Mouse (Mus musculus): ENCODE results near the gene Aqp12.

Aqp12 gene

DNA sequence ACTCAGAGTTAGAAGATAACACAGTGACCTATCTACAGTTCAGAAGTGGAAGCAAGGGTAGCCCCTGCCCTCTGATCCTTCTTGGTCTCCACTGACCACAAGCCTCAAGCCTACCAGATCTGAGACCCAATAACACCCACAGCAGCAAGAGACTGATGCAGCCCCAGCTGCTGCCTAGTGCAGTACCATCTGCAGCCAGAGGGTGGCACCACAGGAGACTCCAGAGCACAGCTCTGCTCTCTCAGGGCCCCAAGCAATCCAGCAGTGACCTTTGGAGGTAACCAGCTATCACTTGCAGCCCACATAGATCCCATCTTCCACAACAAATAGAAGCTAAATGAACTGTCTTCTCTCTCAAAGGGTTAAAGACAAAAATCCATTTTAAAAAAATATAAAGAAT is 8.3 kb downstream of the Aqp12 start:
- DNase-seq (ENCODE audit: low spot score in 2 of 2): peak; percentile 80 to 82

DNA sequence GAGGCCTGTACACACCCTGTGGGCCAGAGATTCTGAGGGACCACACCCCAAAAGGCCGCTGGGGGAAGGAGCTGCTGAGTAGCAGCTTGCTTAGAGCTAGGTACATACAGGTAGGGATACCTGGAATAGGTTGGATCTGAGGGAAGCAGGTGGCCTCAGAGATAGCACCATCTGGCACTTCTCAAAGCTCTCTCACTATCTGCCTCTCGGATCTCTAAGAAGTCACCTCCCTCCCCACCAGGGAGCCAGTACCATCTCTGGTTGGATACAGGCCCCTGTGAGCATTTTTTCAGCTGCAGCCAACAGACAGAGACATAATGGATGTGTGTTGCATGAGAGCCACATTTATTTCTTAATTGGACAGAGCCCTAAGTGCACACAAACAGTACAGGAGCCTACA is 9.0 kb downstream of the Aqp12 start:
- no peak for DNase-seq (ENCODE audit: low spot score in 2 of 2)

DNA sequence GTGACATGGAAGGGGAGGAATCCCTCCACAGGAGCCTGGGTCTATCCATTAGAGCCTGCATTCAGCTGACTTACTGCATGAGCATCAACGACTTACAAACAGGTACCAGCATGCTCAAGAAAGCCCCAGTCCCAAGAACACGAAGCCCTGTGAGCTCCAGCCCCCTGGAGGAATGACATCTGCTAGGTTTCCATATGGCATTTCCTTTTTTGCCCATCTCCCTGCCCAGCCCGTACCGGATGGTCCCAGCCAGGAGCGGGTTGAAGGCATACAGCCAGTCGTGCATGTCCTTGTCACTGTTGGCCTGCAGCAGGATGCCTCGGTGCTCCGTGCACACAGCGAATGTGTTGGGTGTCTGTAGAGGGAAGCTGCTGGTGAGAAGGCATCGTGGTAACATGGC is 12.6 kb downstream of the Aqp12 start:
- no peak for DNase-seq (ENCODE audit: low spot score in 2 of 2)

DNA sequence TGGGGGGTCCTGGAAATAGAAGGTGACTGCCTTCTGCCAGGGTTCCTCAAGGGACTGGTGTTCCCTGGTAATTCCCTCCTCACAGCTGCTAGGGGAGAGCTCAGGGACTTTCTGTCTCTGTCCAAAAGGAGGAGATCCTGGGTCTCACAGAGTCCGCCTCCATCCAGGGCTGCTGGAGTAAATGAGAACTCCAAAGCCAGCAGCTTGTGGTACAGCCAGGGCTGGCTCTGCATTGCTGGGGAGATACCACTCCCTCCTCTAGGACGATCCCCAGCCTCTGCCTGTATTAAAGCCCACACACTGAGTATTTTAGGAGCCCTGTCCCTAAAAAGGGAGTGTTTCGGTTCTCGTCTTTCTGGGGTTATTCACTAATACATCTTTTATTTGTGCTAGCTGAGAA is 14.5 kb downstream of the Aqp12 start:
- no peak for DNase-seq (ENCODE audit: low spot score in 2 of 2)

DNA sequence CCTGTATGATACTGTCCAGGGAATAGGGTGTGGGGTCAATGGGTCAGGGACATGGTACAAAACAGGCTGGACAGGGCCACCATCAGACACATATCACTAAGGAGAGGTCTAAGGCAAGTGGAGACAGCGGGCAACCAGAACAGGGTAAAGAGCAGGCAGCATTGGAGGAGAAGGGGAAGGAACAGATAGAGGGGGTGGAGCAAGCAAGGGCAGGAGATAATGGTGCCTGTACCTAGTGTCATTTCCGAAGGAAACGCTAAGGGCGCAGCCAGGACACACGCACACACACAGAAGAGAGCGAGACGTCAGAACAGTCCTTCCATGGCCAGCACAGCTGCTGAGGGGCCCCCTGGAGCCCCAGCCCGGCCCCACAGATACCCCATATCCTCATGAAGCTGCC is 20.5 kb downstream of the Aqp12 start:
- no peak for DNase-seq (ENCODE audit: low spot score in 2 of 2)

DNA sequence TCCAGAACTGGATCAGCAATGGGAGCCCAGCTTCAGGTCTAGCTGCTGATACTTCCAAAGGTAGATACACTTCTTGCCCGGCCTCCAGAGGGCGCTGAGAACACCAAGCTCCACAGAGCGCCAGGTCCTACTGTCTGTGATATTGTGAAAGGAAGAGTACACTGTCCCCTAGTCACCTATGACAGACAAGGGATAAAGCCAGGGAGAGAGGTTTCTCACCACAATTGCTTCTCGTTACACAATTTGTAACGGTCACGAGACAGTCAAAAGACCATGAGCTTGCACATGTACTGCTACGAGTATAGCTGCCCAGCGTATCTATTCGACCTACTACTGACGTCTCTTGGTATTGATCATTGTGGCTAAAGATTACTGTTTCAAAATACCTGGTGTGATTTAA is 23.3 kb downstream of the Aqp12 start:
- no peak for DNase-seq (ENCODE audit: low spot score in 2 of 2)

DNA sequence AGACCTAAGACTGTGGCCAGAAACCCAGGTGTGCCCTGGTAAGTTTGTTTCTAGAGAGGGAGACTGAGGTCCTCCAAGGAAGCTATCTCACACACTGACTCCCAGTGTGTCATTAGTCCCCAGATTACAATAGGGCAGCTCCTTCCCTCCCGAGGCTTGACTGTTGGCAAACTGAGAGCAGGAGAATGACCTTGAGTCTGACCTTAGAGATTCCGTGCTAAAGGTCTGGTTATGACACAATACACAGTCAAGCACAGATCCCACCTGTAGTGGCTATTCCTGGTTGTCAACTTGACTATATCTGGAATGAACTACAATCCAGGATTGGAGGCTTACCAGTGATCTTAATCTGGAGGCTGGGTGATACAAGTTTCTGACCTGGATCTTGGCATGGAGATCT is 23.9 kb downstream of the Aqp12 start:
- no peak for DNase-seq (ENCODE audit: low spot score in 2 of 2)

DNA sequence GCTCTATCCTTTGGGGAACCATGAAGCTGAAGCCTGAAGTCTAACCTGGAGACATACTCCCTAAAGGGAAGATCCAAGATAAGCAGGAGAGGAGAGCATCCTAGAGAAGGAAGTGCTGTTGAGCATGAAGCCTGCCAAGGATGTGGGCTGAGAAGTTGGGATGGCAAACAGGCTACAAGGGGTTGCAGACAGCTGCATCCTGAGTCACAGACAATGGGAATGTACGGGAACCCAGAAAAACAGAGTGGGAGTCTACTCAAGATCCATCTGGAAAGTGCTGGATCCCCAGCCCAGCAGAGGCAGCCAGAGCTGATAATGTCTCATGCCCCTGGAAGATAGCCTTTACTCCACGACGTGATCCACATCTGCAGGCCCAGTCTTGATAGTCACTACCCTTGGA is 25.1 kb downstream of the Aqp12 start:
- no peak for DNase-seq (ENCODE audit: low spot score in 2 of 2)

DNA sequence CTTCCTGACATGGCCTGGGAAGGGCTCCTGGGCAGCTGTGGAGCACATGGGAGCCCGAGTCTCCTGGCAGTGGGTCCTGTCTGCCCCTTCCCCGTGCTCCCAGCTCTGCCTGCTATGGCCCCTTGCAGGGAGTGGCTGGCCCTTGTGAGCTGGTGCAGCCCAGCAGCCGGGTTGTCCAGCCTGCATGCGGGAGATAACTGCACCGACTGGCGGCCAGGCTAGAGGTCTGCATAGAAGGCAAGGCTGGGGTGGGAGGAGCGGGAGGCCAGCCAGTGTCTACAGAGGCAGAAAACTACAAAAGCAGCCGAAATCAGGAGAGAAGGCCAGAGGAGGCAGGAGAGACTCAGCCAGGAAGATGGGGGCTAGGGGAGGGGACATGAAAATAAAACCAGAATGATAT is 27.9 kb downstream of the Aqp12 start:
- DNase-seq (ENCODE audit: low spot score in 2 of 2): no peak

DNA sequence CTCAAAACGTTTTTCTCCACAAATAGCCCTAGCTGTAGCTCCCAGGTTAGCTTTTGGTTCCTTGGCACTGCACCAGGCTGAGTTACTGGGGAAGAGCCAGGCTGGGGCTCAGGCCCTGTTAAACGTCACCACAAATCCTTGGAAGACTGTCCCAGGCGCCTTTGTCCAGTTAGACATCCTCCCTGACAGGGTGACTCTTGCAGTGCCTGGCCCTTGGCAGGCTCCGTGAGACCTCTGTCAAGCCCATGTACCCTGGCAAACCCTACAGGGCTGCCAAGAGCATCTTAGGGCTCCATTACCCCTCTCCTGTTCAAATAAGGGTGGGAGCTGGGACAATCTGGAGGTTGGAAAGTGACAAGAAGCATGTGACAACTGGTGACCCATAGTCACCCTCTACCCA is 29.8 kb downstream of the Aqp12 start:
- DNase-seq (ENCODE audit: low spot score in 2 of 2): no peak

DNA sequence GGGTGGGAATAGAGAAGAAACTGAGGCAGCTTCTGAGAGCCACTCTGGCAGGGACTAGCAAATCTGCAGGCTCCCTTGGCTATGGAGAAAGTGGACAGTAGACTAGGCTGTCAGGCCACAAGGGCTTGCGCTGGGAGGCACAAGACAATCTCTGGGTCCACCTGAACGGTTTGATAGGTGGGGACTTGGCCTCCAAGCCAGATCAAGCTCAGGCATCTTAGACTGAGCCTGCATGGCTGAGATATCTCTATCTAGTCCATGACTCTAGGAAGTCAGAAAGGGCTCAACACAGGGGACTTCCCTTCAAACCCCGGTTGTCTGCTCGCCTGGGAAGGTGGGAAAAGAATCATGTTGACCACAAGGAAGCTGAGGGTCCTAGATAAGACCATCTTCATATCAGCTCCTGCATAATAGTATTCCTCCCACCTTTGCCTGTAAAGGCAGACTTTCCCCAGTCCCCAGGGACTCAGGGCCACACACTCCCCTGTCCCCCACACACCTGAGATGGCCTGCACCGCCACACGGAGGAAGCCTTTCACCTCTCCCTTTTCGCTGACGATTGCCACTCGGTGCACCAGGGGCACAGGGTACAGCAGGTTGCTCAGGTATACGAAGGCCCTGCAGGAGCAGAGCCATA is 40.1 kb downstream of the Aqp12 start:
- DNase-seq (ENCODE audit: low spot score in 2 of 2): no peak

DNA sequence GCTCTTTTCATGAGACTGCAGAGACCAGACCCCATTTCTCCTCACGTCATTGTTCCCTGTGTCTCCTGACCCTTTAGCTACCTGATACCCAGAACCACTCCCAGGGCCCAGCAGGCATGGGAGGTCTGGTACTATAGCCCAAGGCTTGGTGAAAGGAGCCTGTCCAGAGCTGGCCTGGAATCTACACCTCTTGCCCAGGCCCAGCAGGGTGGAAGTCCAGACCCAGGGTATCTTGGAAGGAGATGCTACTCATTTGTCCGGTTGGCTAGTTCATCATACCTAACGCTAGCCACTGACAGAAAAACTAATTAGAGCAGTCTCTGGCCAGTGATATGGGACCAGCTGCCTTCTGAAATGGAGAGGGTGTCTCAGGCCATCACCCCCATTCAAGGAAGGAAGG is 43.9 kb downstream of the Aqp12 start:
- DNase-seq (ENCODE audit: low spot score in 2 of 2): no peak

DNA sequence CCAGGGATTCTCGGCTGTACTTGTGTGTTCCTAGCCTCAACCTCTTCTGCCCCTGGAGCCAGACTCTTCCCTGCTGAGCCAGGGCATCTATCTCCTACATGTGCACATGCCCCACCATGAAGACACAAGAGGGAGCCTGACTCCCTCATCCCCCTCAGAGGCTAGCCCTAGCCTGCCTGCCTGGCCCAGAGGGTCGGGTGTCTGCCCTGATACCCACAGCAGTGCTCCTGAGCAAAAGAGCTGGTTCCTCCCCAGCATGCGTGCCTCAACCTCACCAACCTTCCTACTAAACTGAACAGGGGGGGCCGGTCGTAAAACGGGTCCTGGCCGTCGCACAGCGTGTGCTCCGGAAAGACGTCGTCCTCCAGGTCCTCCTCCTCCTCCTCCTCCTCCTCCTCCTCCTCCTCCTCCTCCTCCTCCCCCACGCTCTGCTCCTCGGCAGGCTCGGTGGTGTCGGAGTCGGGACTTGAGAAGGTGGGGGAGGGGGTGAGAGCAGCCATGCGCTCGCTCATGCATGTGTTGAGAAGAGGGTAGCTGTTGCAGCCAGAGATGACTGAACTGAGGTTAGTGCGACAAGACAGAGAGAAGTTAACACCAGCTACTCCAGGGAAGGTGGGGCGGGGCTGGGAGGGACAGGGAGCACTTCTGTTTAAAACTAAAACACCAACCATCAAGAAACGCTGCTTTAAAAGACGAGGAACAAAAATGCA is 45.1 kb downstream of the Aqp12 start:
- DNase-seq (ENCODE audit: low spot score in 2 of 2): no peak

Data from right cerebral cortex, adult 2 months (tissue).